Mouse (Mus musculus) lung, postnatal 0 days (tissue): Measurements from ENCODE around the gene Gfm2. TPM values are rescaled to one million over a fixed set of nuclear protein-coding genes. Genes with fewer than 3 reads are reported as not detected.
A peak's percentile ranks its signal among the peaks of the same experiment; 100 is the strongest.

Experiments
- ATAC-seq: fragments of 200-750 bp; cut with Nextera tagmentation; 2 replicates; pipeline ENCODE4 v1.8.0; 2017; ENCODE audit warnings: moderate library complexity
- DNase-seq: peaks from one replicate; pipeline ENCODE4 v3.0.0-alpha.2; 2016; ENCODE audit warnings: low spot score
- H3K27ac ChIP-seq: fragments of 300-500 bp; sonication (generic); 2 replicates; pipeline ENCODE4 v1.5.1; 2014; ENCODE audit warnings: antibody characterized with exemption, mild to moderate bottlenecking, low read length, mixed read lengths
- H3K27me3 ChIP-seq: fragments of 300-500 bp; sonication (generic); replicated peaks from 2 replicates; pipeline ENCODE4 v1.6.1; 2014; ENCODE audit warnings: low read length, mixed read lengths; ENCODE audit not compliant: insufficient read depth
- H3K36me3 ChIP-seq: fragments of 300-500 bp; sonication (generic); 2 replicates; pipeline ENCODE4 v1.6.1; 2014; ENCODE audit warnings: low read length, mixed read lengths; ENCODE audit not compliant: insufficient read depth
- H3K4me1 ChIP-seq: fragments of 300-500 bp; sonication (generic); 2 replicates; pipeline ENCODE4 v1.6.1; 2014; ENCODE audit warnings: antibody characterized with exemption, low read depth, low read length, mixed read lengths; ENCODE audit not compliant: insufficient read depth
- H3K4me2 ChIP-seq: fragments of 300-500 bp; sonication (generic); replicated peaks from 2 replicates; pipeline ENCODE4 v1.6.1; 2014; ENCODE audit warnings: low read depth, mild to moderate bottlenecking, low read length, moderate library complexity, mixed read lengths
- H3K4me3 ChIP-seq: fragments of 300-500 bp; sonication (generic); 2 replicates; pipeline ENCODE4 v1.5.1; 2014; ENCODE audit warnings: low read depth, low read length
- H3K9ac ChIP-seq: fragments of 300-500 bp; sonication (generic); replicated peaks from 2 replicates; pipeline ENCODE4 v1.6.1; 2014; ENCODE audit warnings: low read depth, mild to moderate bottlenecking
- H3K9me3 ChIP-seq: fragments of 300-500 bp; sonication (generic); 2 replicates; pipeline ENCODE4 v1.6.1; 2016; ENCODE audit warnings: low read length, mixed read lengths
- CTCF ChIP-seq: IDR thresholded peaks from 2 replicates; pipeline ENCODE4 v1.5.1; 2016; ENCODE audit warnings: antibody characterized with exemption, mild to moderate bottlenecking
- EP300 ChIP-seq: IDR thresholded peaks from 2 replicates; pipeline ENCODE4 v1.6.1; 2016; ENCODE audit warnings: antibody characterized with exemption, mild to moderate bottlenecking, control low read depth
- WGBS: fragments of 180-500 bp; shearing (Covaris S2); extraction: QIAGEN DNeasy Blood & Tissue Kit; methylation state at CpG from one replicate; pipeline ENCODE4 v1.1.7; 2014; 5-methylcytosine and 5-hydroxymethylcytosine counted together
- polyA plus RNA-seq: library from polyadenylated mRNA; unstranded; fragments of >200 nt; fragmentation: Nextera tagmentation; extraction: Ambion mirVana; gene quantifications from 2 replicates; pipeline ENCODE4 v1.2.1, GENCODE M21; 2015

Gene Gfm2
- polyA plus RNA-seq, 1 experiment from 2014 or later = 11.1 TPM

DNA sequence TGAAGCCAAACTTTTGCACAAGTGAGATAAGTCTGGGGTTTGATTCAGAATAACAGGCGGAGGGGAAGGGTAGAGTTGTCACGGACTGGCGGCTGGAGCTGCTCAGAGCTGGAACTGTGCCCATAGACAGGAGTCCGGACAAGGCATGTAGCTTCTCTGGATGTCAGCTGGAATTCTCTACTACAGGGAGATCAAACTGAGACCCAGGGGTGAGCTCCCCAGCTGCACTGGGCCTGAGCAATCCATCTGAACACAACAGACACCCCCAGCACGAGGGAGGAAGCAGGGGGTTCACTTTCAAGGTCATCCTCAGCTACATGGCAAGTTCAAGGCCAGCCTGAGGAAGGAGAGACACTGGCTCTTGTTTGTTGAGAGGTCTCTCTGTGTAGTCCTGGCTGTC, 46.9 kb downstream of the Gfm2 start:
- TF ChIP-seq CTCF (no peak), EP300 (no peak)
- Histone ChIP-seq H3K4me1 (peaks cover 8% of the 10 kb centered on the region; the same call in 1 of the 2 replicates), H3K36me3 (no peaks in the 10 kb centered on the region; the same call in 1 of the 2 replicates), H3K4me3 (no peak overlapping the region), H3K9me3 (no peaks in the 10 kb centered on the region), H3K27me3 (no peaks in the 10 kb centered on the region), H3K4me2 (no peak overlapping the region), H3K27ac (no peak overlapping the region), H3K9ac (no peak overlapping the region)
- no peak for DNase-seq
- ATAC-seq = no peak
- 55% methylated on average over 5 of the region's 5 CpGs for WGBS

GRCm38 (mm10) chr13:97186346-97186745, 48.6 kb downstream of the Gfm2 start:
- Histone ChIP-seq H3K9ac (no peak overlapping the region), H3K4me1 (peaks cover 8% of the 10 kb centered on the region; the same call in 1 of the 2 replicates), H3K4me2 (no peak overlapping the region), H3K36me3 (no peaks in the 10 kb centered on the region; the same call in 1 of the 2 replicates), H3K4me3 (no peak overlapping the region), H3K27me3 (no peaks in the 10 kb centered on the region), H3K9me3 (no peaks in the 10 kb centered on the region), H3K27ac (no peak overlapping the region)
- WGBS = 39% methylated on average over 4 of the region's 4 CpGs
- DNase-seq (peak; percentile 49), ATAC-seq (peak; percentile 49)
- no peak for TF ChIP-seq CTCF
- TF ChIP-seq EP300 = no peak

DNA sequence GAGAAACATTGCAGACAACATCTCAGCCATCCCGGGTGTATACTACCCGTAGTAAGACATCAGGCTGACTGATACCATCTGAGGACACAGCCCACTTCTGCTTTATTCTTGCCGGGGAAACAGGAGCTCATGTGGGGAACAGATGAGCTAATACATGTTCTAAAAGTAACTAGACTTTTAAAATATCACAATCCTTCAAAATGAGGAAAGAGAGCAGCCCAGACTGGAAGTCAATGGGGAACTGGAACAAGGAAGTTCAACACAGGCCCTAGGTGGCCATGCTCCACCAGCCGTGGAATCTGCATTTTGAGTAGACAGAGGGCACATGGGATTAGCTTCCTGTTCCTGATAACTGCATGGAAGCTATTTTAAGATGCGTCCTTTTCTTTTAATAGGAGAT, 50.0 kb downstream of the Gfm2 start:
- Histone ChIP-seq H3K36me3 (no peaks in the 10 kb centered on the region; the same call in 1 of the 2 replicates), H3K4me2 (no peak overlapping the region), H3K9ac (no peak overlapping the region), H3K27ac (no peak overlapping the region), H3K4me3 (no peak overlapping the region), H3K27me3 (no peaks in the 10 kb centered on the region), H3K9me3 (no peaks in the 10 kb centered on the region), H3K4me1 (peaks cover 8% of the 10 kb centered on the region; the same call in 1 of the 2 replicates)
- DNase-seq (peak; percentile 36), ATAC-seq (peak; percentile 33; the same call in 1 of the 2 replicates)
- 76% methylated on average over 5 of the region's 5 CpGs for WGBS
- TF ChIP-seq EP300 = no peak
- TF ChIP-seq CTCF = no peak

DNA sequence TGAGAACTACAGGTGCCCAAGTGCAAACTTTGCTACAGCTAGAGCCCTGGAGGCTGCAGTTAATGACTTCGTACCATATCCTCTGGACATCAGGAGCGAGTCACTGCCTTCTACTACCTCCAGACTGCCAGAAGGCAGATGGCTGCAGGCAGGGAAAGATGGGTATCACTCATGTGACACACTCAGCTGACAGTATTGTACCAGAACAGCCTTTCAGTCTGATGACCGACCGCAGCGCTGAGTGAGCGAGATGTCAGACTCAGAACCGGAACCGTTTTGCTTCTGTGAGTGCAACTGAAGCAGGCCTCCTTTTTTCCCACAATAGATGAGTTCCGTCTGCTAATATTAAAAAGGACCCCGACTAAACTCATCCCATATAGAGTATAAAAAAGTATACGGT, 54.9 kb downstream of the Gfm2 start:
- ATAC-seq (no peak), DNase-seq (no peak)
- WGBS = 88% methylated on average over 11 of the region's 11 CpGs
- no peaks in the 10 kb centered on the region for H3K27me3 ChIP-seq
- H3K9me3 ChIP-seq = no peaks in the 10 kb centered on the region
- H3K9ac ChIP-seq = no peak overlapping the region
- no peak overlapping the region for H3K27ac ChIP-seq
- H3K4me2 ChIP-seq = no peak overlapping the region
- H3K4me1 ChIP-seq = no peaks in the 10 kb centered on the region
- H3K4me3 ChIP-seq = no peak overlapping the region
- no peaks in the 10 kb centered on the region for H3K36me3 ChIP-seq
- TF ChIP-seq CTCF (no peak), EP300 (no peak)

DNA sequence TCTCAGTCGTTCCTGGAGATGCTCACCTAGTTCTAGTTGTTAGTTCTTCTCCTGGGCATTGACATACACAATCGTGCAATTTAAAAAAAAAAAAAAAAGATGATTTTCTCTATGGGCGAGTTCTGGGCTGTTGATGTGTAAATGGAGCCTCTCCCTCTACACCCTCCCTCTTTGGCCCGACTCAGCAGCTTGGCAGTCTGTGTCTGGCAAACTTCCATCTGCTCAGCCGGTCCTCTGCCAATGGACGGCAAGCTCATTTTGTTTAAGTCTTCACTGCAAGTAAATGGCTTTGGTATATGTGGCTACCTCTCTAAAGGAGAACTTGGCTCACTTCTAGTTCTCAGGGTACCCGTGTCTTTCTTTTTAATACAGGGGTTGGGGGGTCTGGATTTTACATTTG, 55.7 kb downstream of the Gfm2 start:
- Histone ChIP-seq H3K4me2 (no peak overlapping the region), H3K9ac (no peak overlapping the region), H3K4me3 (no peak overlapping the region), H3K4me1 (no peaks in the 10 kb centered on the region), H3K27ac (no peak overlapping the region), H3K27me3 (no peaks in the 10 kb centered on the region), H3K9me3 (no peaks in the 10 kb centered on the region), H3K36me3 (no peaks in the 10 kb centered on the region)
- TF ChIP-seq CTCF = no peak
- no peak for TF ChIP-seq EP300
- DNase-seq (peak; percentile 65), ATAC-seq (no peak)
- 45% methylated on average over 7 of the region's 7 CpGs for WGBS

DNA sequence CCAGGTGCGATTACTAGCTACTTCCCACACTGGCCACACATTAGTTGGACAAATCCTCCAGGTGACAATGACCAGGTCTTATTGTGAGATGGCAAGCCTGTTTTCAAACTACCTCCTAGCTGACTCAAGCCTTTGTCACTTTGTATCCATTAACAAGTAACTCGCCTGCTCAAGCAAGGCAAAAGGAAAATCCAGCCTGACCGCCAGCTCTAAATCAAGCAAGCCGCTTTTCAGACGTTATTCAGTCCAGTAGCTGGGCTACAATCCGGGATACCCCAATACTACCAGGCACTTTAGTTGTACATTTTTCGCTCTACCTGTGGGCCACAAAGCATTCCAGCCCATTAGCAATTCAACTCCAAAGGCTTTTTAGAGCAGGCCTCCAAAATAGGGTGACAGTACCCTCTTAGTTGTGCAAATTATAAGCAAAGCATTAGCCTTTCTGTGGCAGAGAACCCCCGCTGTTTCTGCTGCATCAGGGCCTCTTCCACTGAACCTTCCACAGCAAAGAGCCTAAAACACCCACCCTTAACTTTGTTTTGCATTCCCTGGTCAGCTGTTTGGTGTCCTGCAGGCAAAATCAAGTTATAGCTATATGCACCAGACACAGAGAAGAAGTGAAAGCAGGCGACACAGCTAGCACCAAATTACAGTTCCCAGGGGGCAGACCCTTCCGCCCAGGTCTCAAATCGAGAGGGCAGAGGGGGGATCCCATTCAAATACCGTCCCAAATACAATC, 58.6 kb downstream of the Gfm2 start:
- ATAC-seq (no peak), DNase-seq (no peak)
- Histone ChIP-seq H3K27ac (no peak overlapping the region), H3K27me3 (no peaks in the 10 kb centered on the region), H3K4me1 (no peaks in the 10 kb centered on the region), H3K4me3 (no peak overlapping the region), H3K36me3 (no peaks in the 10 kb centered on the region), H3K9me3 (no peaks in the 10 kb centered on the region), H3K4me2 (no peak overlapping the region), H3K9ac (no peak overlapping the region)
- TF ChIP-seq EP300 = no peak
- no peak for TF ChIP-seq CTCF
- 81% methylated on average over 12 of the region's 12 CpGs for WGBS

GRCm38 (mm10) chr13:97196925-97197218, 59.1 kb downstream of the Gfm2 start:
- Histone ChIP-seq H3K36me3 (no peaks in the 10 kb centered on the region), H3K9me3 (no peaks in the 10 kb centered on the region), H3K4me1 (no peaks in the 10 kb centered on the region), H3K9ac (no peak overlapping the region), H3K4me3 (no peak overlapping the region), H3K27me3 (no peaks in the 10 kb centered on the region), H3K4me2 (no peak overlapping the region), H3K27ac (no peak overlapping the region)
- 83% methylated on average over 2 of the region's 2 CpGs for WGBS
- ATAC-seq = no peak
- no peak for DNase-seq
- TF ChIP-seq CTCF (no peak), EP300 (no peak)
